Mouse (Mus musculus): ENCODE data around the gene Tcf7l1.

The Tcf7l1 gene

GRCm38 (mm10) chr6:72593011-72593803, 195.8 kb downstream of the Tcf7l1 start:
- DNase-seq (ENCODE audit: low spot score in 2 of 2): no peak

GRCm38 (mm10) chr6:72590111-72590510, 198.9 kb downstream of the Tcf7l1 start:
- no peak for DNase-seq (ENCODE audit: low spot score in 2 of 2)

- no peak for DNase-seq (ENCODE audit: low spot score in 2 of 2)
Observed at GRCm38 (mm10) chr6:72588307-72588706, 200.7 kb downstream of the Tcf7l1 start.

GRCm38 (mm10) chr6:72586701-72587100, 202.4 kb downstream of the Tcf7l1 start:
- no peak for DNase-seq (ENCODE audit: low spot score in 2 of 2)

DNA sequence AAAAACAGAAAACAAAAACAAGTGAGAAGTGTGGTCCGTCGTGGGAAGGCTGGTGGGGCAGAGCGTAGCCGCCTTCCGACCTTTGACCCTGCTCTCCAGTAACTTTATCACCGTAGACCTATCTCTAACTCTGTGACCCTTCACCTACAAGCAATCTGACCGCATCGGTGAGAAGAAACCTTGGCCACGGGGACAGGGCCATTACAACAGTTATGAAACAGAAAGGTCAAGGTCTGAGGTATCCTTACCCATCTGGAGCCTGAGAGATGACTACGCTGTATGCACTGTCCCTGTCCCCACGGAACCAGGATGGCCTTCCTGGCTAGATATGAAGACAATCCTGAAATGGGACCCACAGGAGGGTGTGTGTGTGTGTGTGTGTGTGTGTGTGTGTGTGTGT, 204.9 kb downstream of the Tcf7l1 start:
- DNase-seq (ENCODE audit: low spot score in 2 of 2): no peak

GRCm38 (mm10) chr6:72583211-72583839, 205.7 kb downstream of the Tcf7l1 start:
- no peak for DNase-seq (ENCODE audit: low spot score in 2 of 2)

- DNase-seq (ENCODE audit: low spot score in 2 of 2): no peak
Observed at GRCm38 (mm10) chr6:72581625-72582382, 207.2 kb downstream of the Tcf7l1 start.

Measured in spleen, postnatal 4 days (tissue).